Mouse (Mus musculus) embryo, embryonic 11 days (tissue): ENCODE results near the gene Zc3h4.
"Not testable (repeated sequence)": the region's sequence is repeated elsewhere in the genome, so short reads cannot be mapped to it uniquely, and the experiment has no call there.

ENCODE experiments used
- DNase-seq: peaks from one replicate; pipeline ENCODE4 v3.0.0-alpha.2; 2015

Gene Zc3h4

GRCm38 (mm10) chr7:16400689-16401611 lies at the start of gene Zc3h4:
Gene Zc3h4 (plus strand): TSS chr7:16400910.
- DNase-seq, result peak; percentile 93

- DNase-seq, result no peak
These were observed 44.7 kb upstream of the Zc3h4 start for GRCm38 (mm10) chr7:16355854-16356594.

- DNase-seq, result no peak
These were observed 43.1 kb upstream of the Zc3h4 start for GRCm38 (mm10) chr7:16357602-16358001.

- no peak for DNase-seq
These were observed 36.4 kb upstream of the Zc3h4 start for GRCm38 (mm10) chr7:16364319-16364718.

- peak; percentile 81 for DNase-seq
These were observed 35.7 kb upstream of the Zc3h4 start for GRCm38 (mm10) chr7:16364901-16365500.

GRCm38 (mm10) chr7:16366133-16366646 lies 34.5 kb upstream of the Zc3h4 start:
- DNase-seq, result peak; percentile 9

- DNase-seq, result no peak
These were observed 34.0 kb upstream of the Zc3h4 start for GRCm38 (mm10) chr7:16366669-16367068.

GRCm38 (mm10) chr7:16368835-16369234 lies 31.9 kb upstream of the Zc3h4 start:
- DNase-seq, result no peak

- DNase-seq, result no peak
These were observed 30.1 kb upstream of the Zc3h4 start for GRCm38 (mm10) chr7:16370596-16370995.

- no peak for DNase-seq
These were observed 27.0 kb upstream of the Zc3h4 start for GRCm38 (mm10) chr7:16373719-16374118.

- DNase-seq, result no peak
These were observed 25.7 kb upstream of the Zc3h4 start for GRCm38 (mm10) chr7:16374989-16375388.

GRCm38 (mm10) chr7:16376505-16376904 lies 24.2 kb upstream of the Zc3h4 start:
- DNase-seq, result peak; percentile 34

- DNase-seq, result peak; percentile 97
These were observed 13.3 kb upstream of the Zc3h4 start, which contains the start of gene Sae1 for GRCm38 (mm10) chr7:16387160-16388041. Gene Sae1 (minus strand): TSS chr7:16387806.

GRCm38 (mm10) chr7:16389942-16390341 lies 10.8 kb upstream of the Zc3h4 start:
- DNase-seq, result not testable (repeated sequence)

GRCm38 (mm10) chr7:16392923-16393322 lies 7.8 kb upstream of the Zc3h4 start:
- DNase-seq, result no peak

GRCm38 (mm10) chr7:16395944-16396343 lies 4.8 kb upstream of the Zc3h4 start:
- DNase-seq, result peak; percentile 66

GRCm38 (mm10) chr7:16397465-16397864 lies 3.2 kb upstream of the Zc3h4 start:
- DNase-seq, result no peak

- no peak for DNase-seq
These were observed 2.2 kb upstream of the Zc3h4 start for GRCm38 (mm10) chr7:16398387-16399050.

GRCm38 (mm10) chr7:16399098-16399819 lies 1.5 kb upstream of the Zc3h4 start:
- DNase-seq, result peak; percentile 95

GRCm38 (mm10) chr7:16399820-16400688 lies 656 bp upstream of the Zc3h4 start:
- DNase-seq, result peak; percentile 100
